Mouse (Mus musculus) CH12.LX (cell line): ENCODE data around the gene Gria1. TPM values are rescaled to one million over a fixed set of nuclear protein-coding genes. Genes with fewer than 3 reads are reported as not detected.

Source experiments
- DNase-seq: peaks from one replicate; pipeline ENCODE4 v3.0.0-alpha.2; 2013; ENCODE audit errors: extremely low read depth
- H3K27ac ChIP-seq: 2 replicates; pipeline ENCODE4 v1.5.1; 2012; ENCODE audit warnings: low read depth, mild to moderate bottlenecking, control low read depth, moderate library complexity; ENCODE audit not compliant: insufficient read depth
- H3K27me3 ChIP-seq: replicated peaks from 2 replicates; pipeline ENCODE3; 2012; ENCODE audit warnings: inconsistent platforms
- H3K36me3 ChIP-seq, 2 experiments: replicated peaks in 1 of 2; 2 replicates each; pipeline versions ENCODE3 to v1.6.1; 2012; ENCODE audit warnings: inconsistent platforms in 1 of 2, low read length in 1 of 2, mild to moderate bottlenecking in 1 of 2, mixed read lengths in 1 of 2, moderate library complexity in 1 of 2; ENCODE audit not compliant: control insufficient read depth in 1 of 2, insufficient read depth in 1 of 2
- H3K4me1 ChIP-seq, 2 experiments: 2 replicates each; pipeline ENCODE4 v1.6.1; 2012; ENCODE audit warnings: inconsistent platforms in 1 of 2, moderate library complexity in 1 of 2; ENCODE audit not compliant: insufficient read depth in 2 of 2, control insufficient read depth in 1 of 2
- H3K4me2 ChIP-seq: 2 replicates; pipeline ENCODE4 v1.6.1; 2012; ENCODE audit warnings: low read depth, mild to moderate bottlenecking, control low read depth; ENCODE audit not compliant: poor library complexity, insufficient read depth, severe bottlenecking
- H3K4me3 ChIP-seq, 3 experiments: fragments of 150-350 bp in 1 of 3; sonication (generic) in 1 of 3; replicated peaks in 1 of 3; 2 replicates each; pipeline versions ENCODE3 to v1.5.1; 2011 to 2012; ENCODE audit warnings: low read depth in 2 of 3, low read length in 2 of 3, mild to moderate bottlenecking in 2 of 3, moderate library complexity in 2 of 3, control low read depth in 1 of 3, improper control_type of control experiment in 1 of 3, inconsistent platforms in 1 of 3, mixed read lengths in 1 of 3; ENCODE audit not compliant: poor library complexity in 1 of 3
- H3K79me2 ChIP-seq: replicated peaks from 2 replicates; pipeline ENCODE4 v1.6.1; 2012; ENCODE audit warnings: mild to moderate bottlenecking, moderate library complexity; ENCODE audit not compliant: control insufficient read depth, poor library complexity, insufficient read depth, severe bottlenecking; ENCODE audit errors: extremely low read depth
- H3K9ac ChIP-seq: 2 replicates; pipeline ENCODE4 v1.6.1; 2012; ENCODE audit warnings: low read depth, mild to moderate bottlenecking, control low read depth, moderate library complexity; ENCODE audit not compliant: insufficient read depth
- H3K9me3 ChIP-seq: replicated peaks from 2 replicates; pipeline ENCODE3; 2012; ENCODE audit warnings: low read length, inconsistent platforms, mixed read lengths
- BHLHE40 ChIP-seq: IDR thresholded peaks from 2 replicates; pipeline ENCODE4 v1.6.1; 2011; ENCODE audit warnings: mild to moderate bottlenecking, low read depth, low read length, improper control_type of control experiment
- CHD2 ChIP-seq: IDR thresholded peaks from 2 replicates; pipeline ENCODE4 v1.6.1; 2011; ENCODE audit warnings: low read length, improper control_type of control experiment
- CTCF ChIP-seq, 2 experiments: IDR thresholded peaks in 1 of 2; conservative IDR thresholded peaks in 1 of 2; 2 replicates each; pipeline ENCODE4 v1.5.1; 2011 to 2012; ENCODE audit warnings: low read depth in 2 of 2, low read length in 2 of 2, improper control_type of control experiment in 1 of 2, inconsistent platforms in 1 of 2, mild to moderate bottlenecking in 1 of 2, moderate library complexity in 1 of 2
- ELF1 ChIP-seq: IDR thresholded peaks from 2 replicates; pipeline ENCODE4 v1.6.1; 2014; ENCODE audit warnings: low read depth, mild to moderate bottlenecking, inconsistent platforms, low read length, improper control_type of control experiment
- GABPA ChIP-seq: IDR thresholded peaks from 2 replicates; pipeline ENCODE4 v1.6.1; 2012; ENCODE audit warnings: low read depth, low read length, improper control_type of control experiment, inconsistent platforms; ENCODE audit not compliant: insufficient replicate concordance
- HCFC1 ChIP-seq: IDR thresholded peaks from 2 replicates; pipeline ENCODE4 v1.6.1; 2012; ENCODE audit warnings: low read depth, mild to moderate bottlenecking, inconsistent platforms, low read length, improper control_type of control experiment
- MAFK ChIP-seq: IDR thresholded peaks from 2 replicates; pipeline ENCODE4 v1.6.1; 2011; ENCODE audit warnings: low read length, improper control_type of control experiment; ENCODE audit not compliant: insufficient replicate concordance
- MEF2A ChIP-seq: IDR thresholded peaks from 2 replicates; pipeline ENCODE4 v1.6.1; 2014; ENCODE audit warnings: low read depth, mild to moderate bottlenecking, inconsistent platforms, low read length, improper control_type of control experiment, borderline replicate concordance
- MXI1 ChIP-seq: IDR thresholded peaks from 2 replicates; pipeline ENCODE4 v1.6.1; 2011; ENCODE audit warnings: mild to moderate bottlenecking, low read depth, low read length, improper control_type of control experiment
- NRF1 ChIP-seq: IDR thresholded peaks from 2 replicates; pipeline ENCODE4 v1.6.1; 2014; ENCODE audit warnings: low read depth, mild to moderate bottlenecking, inconsistent platforms, low read length, improper control_type of control experiment, moderate library complexity
- PAX5 ChIP-seq: IDR thresholded peaks from 2 replicates; pipeline ENCODE4 v1.6.1; 2012; ENCODE audit warnings: low read length, inconsistent platforms, mixed read lengths
- POLR2A ChIP-seq: IDR thresholded peaks from 2 replicates; pipeline ENCODE4 v1.6.1; 2011; ENCODE audit warnings: low read depth, mild to moderate bottlenecking, improper control_type of control experiment, low read length
- POLR2AphosphoS2 ChIP-seq: IDR thresholded peaks from 2 replicates; pipeline ENCODE4 v1.6.1; 2011; ENCODE audit warnings: low read depth, low read length, improper control_type of control experiment
- SIN3A ChIP-seq: IDR thresholded peaks from 2 replicates; pipeline ENCODE4 v1.6.1; 2012; ENCODE audit warnings: low read length, improper control_type of control experiment, inconsistent platforms
- SMC3 ChIP-seq: IDR thresholded peaks from 2 replicates; pipeline ENCODE4 v1.6.1; 2011; ENCODE audit warnings: low read depth, low read length, improper control_type of control experiment
- TBP ChIP-seq: conservative IDR thresholded peaks from 2 replicates; pipeline ENCODE4 v1.6.1; 2011; ENCODE audit warnings: low read depth, low read length, improper control_type of control experiment
- TCF12 ChIP-seq: IDR thresholded peaks from 2 replicates; pipeline ENCODE4 v1.6.1; 2014; ENCODE audit warnings: low read depth, mild to moderate bottlenecking, inconsistent platforms, low read length, improper control_type of control experiment
- UBTF ChIP-seq: IDR thresholded peaks from 2 replicates; pipeline ENCODE4 v1.6.1; 2012; ENCODE audit warnings: low read depth, mild to moderate bottlenecking, inconsistent platforms, low read length, improper control_type of control experiment, moderate library complexity
- USF1 ChIP-seq: IDR thresholded peaks from 2 replicates; pipeline ENCODE4 v1.6.1; 2014; ENCODE audit warnings: low read depth, mild to moderate bottlenecking, inconsistent platforms, low read length, improper control_type of control experiment
- USF2 ChIP-seq: conservative IDR thresholded peaks from 2 replicates; pipeline ENCODE4 v1.6.1; 2011; ENCODE audit warnings: low read depth, low read length, improper control_type of control experiment
- ZKSCAN1 ChIP-seq: IDR thresholded peaks from 2 replicates; pipeline ENCODE4 v1.6.1; 2012; ENCODE audit warnings: low read depth, inconsistent platforms, low read length, improper control_type of control experiment, borderline replicate concordance
- ZMIZ1 ChIP-seq: IDR thresholded peaks from 2 replicates; pipeline ENCODE4 v1.6.1; 2012; ENCODE audit warnings: low read depth, mild to moderate bottlenecking, inconsistent platforms, low read length, improper control_type of control experiment
- ZNF384 ChIP-seq: IDR thresholded peaks from 2 replicates; pipeline ENCODE4 v1.6.1; 2012; ENCODE audit warnings: low read depth, low read length, improper control_type of control experiment, inconsistent platforms
- dilution Hi-C: fragments of 300-500 bp; cut with MboI; formaldehyde crosslinking; loops from 2 replicates; pipeline ENCODE4 v1.14.3; 2020; ENCODE audit warnings: low sequenced_read_pairs; ENCODE audit not compliant: extremely low pct_unique_long_range_greater_than_20kb, extremely low pct_ligation_motif_present
- in situ Hi-C: fragments of 300-500 bp; cut with MboI; formaldehyde crosslinking; loops from 3 replicates; pipeline ENCODE4 v1.14.3; 2019; ENCODE audit warnings: low sequenced_read_pairs, low pct_ligation_motif_present, low pct_unique_long_range_greater_than_20kb, mixed read lengths
- polyA plus RNA-seq: library from polyadenylated mRNA; unstranded; fragments of >175 nt; gene quantifications from 2 replicates; pipeline ENCODE4 v1.2.1, GENCODE M21; 2012; ENCODE audit warnings: low read depth; ENCODE audit not compliant: insufficient read length
- total RNA-seq, 2 experiments: library from RNA; depleted of rRNA; stranded (reverse); fragments of 300-350 nt in 1 of 2; fragments of >200 nt in 1 of 2; gene quantifications; 2 replicates each; pipeline ENCODE4 v1.2.3; 2012 to 2014

Gene Gria1
- total and polyA plus RNA-seq, 3 experiments = under 0.01 to 0.49 (median 0.05) TPM

DNA sequence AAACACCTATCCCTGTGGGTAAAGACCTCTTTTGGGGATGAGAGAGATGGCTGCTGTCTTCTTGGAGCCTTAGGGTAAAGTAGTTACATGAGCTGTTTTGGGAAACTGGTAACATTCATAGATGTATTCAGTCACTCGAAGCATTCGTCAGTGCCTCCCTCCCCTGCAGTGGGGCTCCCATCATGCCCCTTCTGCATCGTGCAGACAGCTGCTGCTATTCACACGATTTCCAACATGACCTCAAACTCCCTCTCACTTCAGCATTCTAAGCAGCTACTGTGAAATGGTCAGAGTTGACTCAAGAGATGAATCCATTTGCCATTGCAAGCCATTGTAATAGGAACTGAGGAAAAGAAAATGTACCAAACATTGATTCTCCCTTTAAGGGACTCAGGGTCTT lies 11.2 kb downstream of the Gria1 start:
- no peaks in the 10 kb centered on the region for H3K4me1 ChIP-seq
- dilution Hi-C loops = no loop called here
- H3K79me2 ChIP-seq = no peaks in the 10 kb centered on the region
- no peak for TF ChIP-seq MAFK
- no peak for TF ChIP-seq MEF2A
- no peak for TF ChIP-seq TCF12
- TF ChIP-seq ZNF384 = no peak
- TF ChIP-seq USF2 = no peak
- TF ChIP-seq POLR2A = no peak
- no peak for TF ChIP-seq NRF1
- no peak for TF ChIP-seq ZMIZ1
- TF ChIP-seq CHD2 = no peak
- no peak for TF ChIP-seq TBP
- no peak for TF ChIP-seq BHLHE40
- TF ChIP-seq ELF1 = no peak
- TF ChIP-seq, all 38 proteins: peak for 0
- Histone ChIP-seq H3K36me3 (no peaks in the 10 kb centered on the region), H3K4me2 (no peak overlapping the region), H3K27ac (no peak overlapping the region), H3K27me3 (peaks cover 8% of the 10 kb centered on the region), H3K4me3 (no peak overlapping the region), H3K9me3 (peaks cover 31% of the 10 kb centered on the region), H3K9ac (no peak overlapping the region)
- in situ Hi-C loops = no loop called here
- no peak for DNase-seq

DNA sequence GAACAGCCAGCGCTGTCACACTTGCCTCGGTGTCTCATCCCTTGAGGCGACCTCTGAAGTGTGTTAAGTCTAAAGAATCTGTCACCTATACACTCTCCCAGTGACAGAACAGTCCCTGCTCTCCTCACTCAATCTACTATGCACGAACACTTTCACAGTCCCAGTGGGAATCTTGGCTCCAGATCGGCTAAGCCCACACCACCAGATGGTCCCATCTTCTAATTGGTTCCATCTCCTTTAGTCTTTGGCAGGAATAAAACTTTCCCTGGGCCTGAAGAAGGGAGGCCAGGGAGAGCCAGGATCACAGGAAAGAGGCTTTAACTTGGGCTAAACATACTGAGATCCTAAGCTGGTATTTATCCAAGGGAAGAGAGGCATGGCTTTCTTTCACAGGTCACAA lies 19.3 kb downstream of the Gria1 start:
- no peak for DNase-seq
- Histone ChIP-seq H3K9ac (no peak overlapping the region), H3K27me3 (peaks cover 16% of the 10 kb centered on the region), H3K79me2 (no peaks in the 10 kb centered on the region), H3K4me1 (no peaks in the 10 kb centered on the region), H3K36me3 (no peaks in the 10 kb centered on the region), H3K9me3 (peaks cover 22% of the 10 kb centered on the region), H3K27ac (no peak overlapping the region), H3K4me2 (no peak overlapping the region), H3K4me3 (no peak overlapping the region)
- dilution Hi-C loops (no loop called here), in situ Hi-C loops (no loop called here)
- TF ChIP-seq TBP = no peak
- TF ChIP-seq ZNF384 = no peak
- TF ChIP-seq UBTF = no peak
- TF ChIP-seq ELF1 = no peak
- TF ChIP-seq CTCF (conservative IDR thresholded peaks at IDR 0.05 in 1 of 2, IDR thresholded peaks at IDR 0.05 in 1 of 2; ENCODE audit: low read depth in 2 of 2, low read length in 2 of 2) = no peak
- TF ChIP-seq POLR2AphosphoS2 = no peak
- no peak for TF ChIP-seq MXI1
- TF ChIP-seq USF1 = no peak
- TF ChIP-seq HCFC1 = no peak
- no peak for TF ChIP-seq SMC3
- no peak for TF ChIP-seq BHLHE40
- TF ChIP-seq MEF2A = no peak
- no peak for TF ChIP-seq GABPA
- TF ChIP-seq SIN3A = no peak
- no peak for TF ChIP-seq TCF12
- no peak for TF ChIP-seq PAX5
- no peak for TF ChIP-seq NRF1
- no peak for TF ChIP-seq ZKSCAN1
- TF ChIP-seq USF2 = no peak
